Mouse (Mus musculus) lung, postnatal 4 days (tissue): ENCODE results near the gene Hnf1b.

ENCODE experiments used
- DNase-seq, 2 experiments: peaks; one replicate each; pipeline ENCODE4 v3.0.0; 2021

Gene Hnf1b

DNA sequence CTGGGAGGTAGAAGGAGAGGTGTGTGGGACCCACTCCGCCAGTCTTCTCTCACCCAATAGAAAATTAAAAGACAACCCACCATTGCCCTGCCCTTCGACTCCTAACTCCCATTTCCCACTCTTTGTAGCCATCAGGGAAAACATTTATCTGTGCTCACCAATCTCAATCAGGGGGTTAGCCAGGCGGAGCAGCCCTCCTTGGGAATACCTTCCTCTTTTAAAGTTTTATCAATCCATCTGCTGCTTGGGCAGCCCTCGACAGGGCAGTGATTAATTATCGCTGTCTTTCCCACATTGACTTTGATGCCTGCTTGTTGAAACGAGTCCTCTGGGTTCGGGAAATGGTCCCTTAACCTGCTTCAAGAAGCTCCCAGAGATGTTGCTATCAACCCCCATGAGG, 47.7 kb downstream of the Hnf1b start:
- DNase-seq = no peak

DNA sequence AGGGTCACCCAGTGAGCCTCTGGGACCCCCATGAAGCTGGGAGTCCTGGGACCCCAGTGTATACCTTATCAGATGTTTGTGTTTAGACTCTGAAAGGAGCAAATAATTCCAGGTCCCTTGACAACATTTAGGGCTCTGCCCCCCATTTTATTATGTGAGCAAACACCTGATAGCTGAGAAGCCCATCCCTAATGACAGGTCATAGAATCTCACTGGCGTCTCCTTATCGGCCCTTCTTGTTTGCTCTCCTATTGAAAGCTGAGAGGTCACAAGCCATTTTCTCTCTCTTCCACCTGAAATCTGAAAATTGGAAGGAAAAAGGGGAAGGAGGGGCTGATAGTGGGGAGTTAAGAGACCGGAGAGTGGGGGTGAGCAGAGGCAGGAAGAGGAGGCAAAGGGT, 52.9 kb downstream of the Hnf1b start:
- no peak for DNase-seq

DNA sequence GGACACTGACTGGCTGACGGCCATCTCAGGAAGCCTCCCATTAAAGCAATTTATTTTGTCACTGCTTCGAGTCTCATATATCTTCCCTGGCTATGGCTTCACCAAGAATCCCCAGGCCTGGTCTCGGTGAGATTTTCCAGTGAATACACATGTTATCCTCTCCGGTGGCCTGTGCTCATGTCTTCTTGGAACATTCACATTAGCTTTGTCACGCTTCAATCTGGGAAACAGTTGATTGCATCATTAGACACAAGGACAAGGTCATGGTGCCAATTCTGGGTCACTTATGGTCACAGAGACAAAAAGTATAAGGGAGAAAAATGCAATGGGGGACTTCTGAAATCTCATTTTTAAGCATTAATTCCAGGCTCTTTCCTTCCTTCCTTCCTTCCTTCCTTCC, 55.9 kb downstream of the Hnf1b start:
- DNase-seq = no peak

DNA sequence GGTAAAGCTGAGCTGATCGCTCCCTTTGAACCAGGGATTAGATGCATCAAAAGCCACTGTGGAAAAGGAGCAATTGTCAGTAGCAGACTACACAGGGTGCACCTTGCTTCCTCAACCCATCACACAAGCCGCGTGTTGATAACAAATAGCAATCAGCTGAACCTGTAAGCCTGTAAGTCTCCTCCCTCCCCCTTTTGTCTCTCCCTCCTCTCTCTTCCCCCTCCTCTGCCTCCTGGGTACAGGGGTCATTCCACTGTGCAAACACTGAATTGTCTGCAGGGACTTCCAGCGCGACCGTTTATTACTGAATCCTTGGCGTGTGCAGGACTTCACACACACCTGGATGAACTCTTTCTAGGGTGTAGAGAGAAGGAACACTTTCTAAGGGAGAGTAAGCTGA, 58.5 kb downstream of the Hnf1b start:
- no peak for DNase-seq

DNA sequence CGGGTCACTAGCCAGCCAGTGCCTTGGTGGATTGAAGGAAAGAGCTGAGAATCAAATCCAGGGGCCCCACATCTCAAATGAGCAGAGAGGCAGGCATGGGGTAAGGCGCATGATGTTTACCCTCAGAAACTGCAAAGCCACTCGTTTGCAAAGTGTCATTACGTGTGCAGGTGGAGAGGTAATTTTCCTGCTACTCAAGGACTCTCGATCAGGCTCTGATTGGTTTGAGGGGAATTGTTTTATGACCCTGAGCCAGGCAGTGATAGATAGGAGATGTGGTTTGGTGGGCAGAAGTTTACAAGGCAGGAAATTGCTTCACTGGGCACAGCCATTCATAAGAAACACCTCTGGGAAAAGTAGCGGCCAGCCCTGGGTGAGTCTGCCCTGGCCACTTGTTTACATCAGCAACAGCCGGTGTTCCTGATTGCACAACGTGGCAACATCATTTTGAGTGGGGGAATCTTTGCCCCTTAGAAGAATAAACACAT, 64.0 kb downstream of the Hnf1b start:
- peak; percentile 11 to 39 for DNase-seq

DNA sequence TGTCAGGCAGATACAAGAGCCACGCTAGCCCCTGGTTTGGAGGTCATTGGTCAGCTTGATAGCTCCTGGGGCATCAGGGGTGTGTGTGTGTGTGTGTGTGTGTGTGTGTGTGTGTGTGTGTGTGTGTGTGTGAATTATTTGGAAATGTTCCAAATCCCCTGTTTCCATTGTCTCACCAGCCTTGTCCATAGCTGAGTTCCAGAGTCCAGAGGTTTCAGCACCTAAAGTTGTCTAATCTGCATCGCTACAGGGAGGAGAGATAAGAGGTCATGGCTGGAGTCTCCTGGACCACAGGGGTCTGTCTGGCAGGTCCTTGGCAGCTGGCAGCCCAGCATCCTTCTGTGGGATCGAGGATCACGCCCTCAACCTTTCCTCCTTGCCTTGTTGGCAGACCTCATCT, 64.6 kb downstream of the Hnf1b start:
- DNase-seq = no peak

DNA sequence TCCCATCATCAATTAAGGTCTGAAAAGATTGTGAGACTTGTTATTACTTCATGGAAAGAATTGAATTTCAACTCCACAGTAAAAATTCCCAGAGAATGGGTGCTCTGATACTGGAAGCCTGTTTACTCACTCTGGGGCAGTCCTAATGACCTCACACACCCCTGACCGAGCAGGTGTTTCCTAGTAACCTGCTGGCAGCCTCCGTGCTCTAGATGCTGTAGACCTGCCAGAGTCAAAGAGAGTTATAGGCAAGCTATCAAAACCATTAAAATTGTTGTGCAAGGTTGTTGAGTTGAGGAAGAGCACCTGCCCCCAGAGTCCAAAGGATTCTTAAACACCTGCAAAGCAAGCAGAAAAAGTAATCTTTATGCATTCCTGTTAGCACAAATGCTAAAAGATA, 72.7 kb downstream of the Hnf1b start:
- DNase-seq = no peak

DNA sequence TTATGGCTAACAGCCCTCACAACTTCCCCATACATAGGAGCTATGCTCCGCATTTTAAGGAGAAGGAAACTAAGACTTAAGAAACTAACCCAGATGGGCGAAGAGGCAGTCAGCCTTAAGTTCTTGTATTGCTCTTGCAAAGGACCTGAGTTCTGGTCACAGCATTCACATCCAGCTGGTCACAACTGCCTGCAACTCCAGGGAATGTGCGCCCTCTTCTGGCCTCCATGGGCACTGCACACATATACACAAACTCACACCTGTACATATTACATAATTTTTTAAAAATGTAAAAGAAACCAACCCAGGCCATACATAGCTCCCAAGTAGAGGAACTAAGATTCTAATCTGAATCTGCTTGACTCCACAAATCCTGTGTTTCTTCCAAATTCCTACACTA, 77.2 kb downstream of the Hnf1b start:
- peak in 1 of 2 experiments; percentile 34 for DNase-seq

DNA sequence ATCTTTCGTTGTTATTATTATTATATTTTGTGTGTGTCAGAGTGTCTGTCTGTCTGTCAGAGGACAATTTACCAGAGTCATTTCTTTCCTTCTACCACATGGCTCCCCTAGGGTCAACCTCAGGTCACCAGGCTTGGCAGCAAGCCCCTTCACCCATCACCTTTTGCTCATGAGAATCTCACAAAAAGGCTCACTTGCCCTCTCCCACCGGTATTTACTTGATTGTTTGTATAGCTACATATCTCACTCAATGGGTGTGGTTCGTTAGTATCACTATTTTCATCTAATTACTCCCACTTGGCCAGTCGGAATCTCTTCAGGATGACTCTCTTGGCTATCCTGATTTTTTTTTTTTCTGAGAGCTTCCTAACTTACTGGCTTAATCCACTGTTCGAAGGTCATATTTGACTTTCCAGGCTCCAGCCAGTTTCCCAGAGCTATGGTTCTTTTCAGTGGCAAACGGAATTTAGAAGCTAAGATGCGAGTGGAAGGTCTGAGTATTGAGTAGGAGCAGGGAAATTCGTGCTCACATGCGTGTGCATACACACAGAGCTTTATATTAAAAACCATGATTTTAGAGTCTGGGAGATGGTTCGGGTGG, 82.7 kb downstream of the Hnf1b start:
- DNase-seq = no peak

DNA sequence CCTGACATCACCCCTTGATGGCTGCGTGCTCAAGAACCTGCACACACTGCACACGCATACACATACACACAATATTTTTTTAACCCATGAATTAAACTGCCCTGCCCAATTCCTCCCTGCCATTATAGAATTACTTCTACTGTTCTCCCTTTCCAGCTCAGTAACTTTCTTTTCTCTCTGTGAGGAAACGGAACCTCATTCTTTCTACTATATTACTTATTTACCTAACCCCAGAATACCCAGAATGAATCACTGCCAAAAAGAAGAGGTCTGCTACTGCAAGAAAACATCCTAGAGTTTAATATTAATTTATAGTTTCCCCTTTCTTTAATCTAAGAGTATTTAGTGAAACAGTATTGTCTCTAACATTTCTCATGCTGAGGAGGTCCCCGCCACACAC, 83.5 kb downstream of the Hnf1b start:
- no peak for DNase-seq

DNA sequence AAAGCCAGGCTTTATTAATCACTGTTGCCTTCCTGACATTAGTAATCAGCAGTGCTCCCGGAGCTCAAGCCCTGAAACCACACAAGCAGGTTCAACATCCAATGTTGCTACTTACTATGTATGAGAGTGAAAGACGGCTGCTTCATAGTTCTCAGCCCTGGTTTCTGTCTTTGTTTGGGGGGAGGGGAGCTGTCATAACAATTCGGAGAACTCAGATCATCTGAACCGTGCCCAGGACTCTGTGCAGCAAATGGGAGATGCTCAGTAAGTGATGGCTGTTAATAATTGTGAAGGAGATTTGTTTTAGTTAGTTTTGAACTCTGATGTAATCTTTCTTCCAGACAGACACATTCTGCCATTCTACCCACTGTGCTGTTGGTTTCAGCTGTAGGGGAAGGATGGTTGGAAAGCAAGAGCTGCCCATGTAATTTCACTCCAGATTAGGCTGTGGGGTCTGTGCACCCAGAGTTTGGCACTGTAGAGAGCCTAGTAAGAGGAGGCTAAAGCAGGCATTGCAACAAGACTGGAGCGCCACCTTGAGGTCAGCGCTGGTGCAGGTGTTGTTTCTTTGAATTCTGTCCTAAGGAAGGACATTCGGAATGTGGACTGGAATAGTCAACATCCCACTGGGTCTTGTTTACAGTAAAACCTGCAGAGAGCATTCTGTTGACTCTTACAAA, 86.3 kb downstream of the Hnf1b start:
- DNase-seq = peak; percentile 68 to 82

DNA sequence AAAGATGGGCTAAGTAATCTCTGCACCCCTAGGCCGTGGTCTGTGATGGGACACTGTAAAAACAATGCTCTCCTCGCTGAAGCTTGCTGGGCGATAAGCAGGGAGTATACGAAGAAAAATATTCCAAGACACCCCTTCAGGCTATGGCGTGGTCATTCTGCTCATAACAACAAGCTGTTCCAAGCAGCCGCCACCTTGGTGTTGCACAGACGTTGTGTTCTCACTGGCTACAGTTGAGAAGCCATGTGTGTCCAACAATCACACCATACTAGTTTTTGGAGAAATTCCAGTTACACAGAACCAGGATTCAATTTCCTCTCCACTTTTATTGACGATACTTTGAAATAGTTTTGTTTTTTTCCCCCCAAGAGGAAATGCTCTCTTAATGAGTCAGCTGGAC, 88.7 kb downstream of the Hnf1b start:
- no peak for DNase-seq

DNA sequence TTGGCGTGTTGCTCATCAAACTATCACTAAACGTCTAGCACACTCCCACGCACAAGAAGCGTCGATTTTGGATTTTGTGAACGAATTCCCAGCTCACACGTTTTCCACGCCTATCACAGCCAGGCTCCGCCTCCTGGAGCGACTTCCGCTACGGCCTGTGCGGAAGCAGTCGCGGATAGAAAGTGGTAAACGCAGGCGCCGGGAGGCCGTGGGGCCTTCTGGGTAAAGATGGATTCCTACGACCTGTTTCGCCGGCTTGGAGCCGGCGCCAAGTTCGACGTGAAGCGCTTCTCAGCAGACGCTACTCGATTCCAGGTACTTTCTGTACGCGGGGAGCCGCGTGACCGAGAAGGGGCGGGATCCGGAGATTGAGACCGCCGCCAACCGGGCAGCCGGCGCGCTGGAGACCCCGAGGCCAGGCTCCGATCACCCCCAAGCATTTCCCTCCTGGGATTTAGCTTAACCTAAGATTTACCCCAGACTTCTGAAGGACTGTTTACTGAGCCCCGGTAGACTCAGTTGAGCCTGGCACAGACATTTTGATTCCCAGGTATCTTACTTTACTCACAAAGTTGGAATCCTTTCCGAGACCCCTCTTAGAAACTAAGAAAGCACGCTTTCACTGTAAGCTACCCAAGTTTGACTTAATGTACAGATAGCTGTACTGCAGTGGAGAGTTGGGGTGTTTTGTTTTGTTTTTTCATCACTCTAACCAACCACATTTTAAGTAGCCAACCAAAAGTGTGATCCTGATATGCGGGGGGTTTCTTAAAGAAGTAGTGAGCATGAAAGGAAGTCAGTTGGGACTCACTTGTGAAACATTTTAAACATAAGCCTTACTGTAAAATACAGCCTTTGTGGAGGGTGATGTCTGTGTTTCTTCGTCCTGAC, 92.3 kb downstream of the Hnf1b start, which contains the start of gene Ddx52:
Ddx52 (plus strand) TSS at position 113 of the 891 bp plus-strand sequence.
- DNase-seq = peak; percentile 91
